Mouse (Mus musculus): ENCODE results near the gene Epha7. TPM values are rescaled to one million over a fixed set of nuclear protein-coding genes. Genes with fewer than 3 reads are reported as not detected.

Gene Epha7
- polyA plus RNA-seq, 1 experiment from 2014 or later, result 10.0 TPM

DNA sequence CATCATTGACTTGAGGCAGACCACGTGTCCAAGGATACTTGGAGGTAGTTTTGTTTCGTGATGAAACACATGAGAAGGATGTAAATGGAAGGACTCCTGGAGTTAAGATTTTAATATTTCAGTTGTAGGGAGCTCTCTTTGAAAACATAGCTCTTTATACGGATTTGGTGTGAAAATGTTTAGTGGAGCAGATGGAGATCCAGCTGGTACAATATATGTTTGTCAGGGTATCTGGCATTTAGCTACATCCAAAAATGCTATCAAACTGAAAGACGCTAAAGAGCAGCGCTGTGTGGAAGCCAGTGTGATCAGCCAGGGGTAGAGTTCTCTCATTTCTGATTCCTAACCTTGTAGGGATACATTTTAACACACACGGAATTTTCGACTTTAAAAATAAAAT, 82.5 kb downstream of the Epha7 start:
- ATAC-seq (replicated peaks; ENCODE audit: low FRiP score, low read depth) (no peak), DNase-seq (ENCODE audit: low spot score) (no peak)
- no peaks in the 10 kb centered on the region for H3K4me1 ChIP-seq (replicated peaks; ENCODE audit: insufficient read depth, low read length)
- WGBS, result 87% methylated on average over 7 of the region's 7 CpGs
- no peak overlapping the region for H3K4me2 ChIP-seq (ENCODE audit: low read length)
- no peaks in the 10 kb centered on the region for H3K27me3 ChIP-seq (ENCODE audit: insufficient read depth, low read length)
- no peaks in the 10 kb centered on the region for H3K9me3 ChIP-seq (replicated peaks; ENCODE audit: low read length)
- TF ChIP-seq CTCF (IDR thresholded peaks at IDR 0.05; ENCODE audit: low read depth), result no peak
- no peaks in the 10 kb centered on the region for H3K36me3 ChIP-seq (ENCODE audit: insufficient read depth, low read length)
- H3K4me3 ChIP-seq (replicated peaks; ENCODE audit: low read depth, low read length), result no peak overlapping the region
- H3K9ac ChIP-seq (ENCODE audit: low read depth, low read length), result no peak overlapping the region
- H3K27ac ChIP-seq, result no peak overlapping the region

DNA sequence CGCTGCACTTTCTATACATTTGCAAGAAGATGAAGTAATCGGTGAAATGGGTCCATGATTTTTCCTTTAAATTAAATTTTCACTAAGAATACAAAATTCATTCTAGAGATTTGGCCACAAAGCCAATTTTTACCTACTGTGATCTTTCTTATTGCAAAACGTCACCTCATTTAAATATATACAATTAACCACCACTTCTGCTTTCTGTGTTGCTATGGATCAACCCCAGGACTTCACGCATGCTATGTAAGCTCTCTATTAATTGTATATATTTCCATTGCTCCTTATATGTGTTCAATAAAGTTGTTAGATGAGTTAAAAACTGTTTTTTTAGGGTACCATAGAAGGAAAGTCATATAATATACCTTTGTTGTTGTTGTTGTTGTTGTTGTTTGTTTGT, 86.4 kb downstream of the Epha7 start:
- 93% methylated on average over 4 of the region's 4 CpGs for WGBS
- no peaks in the 10 kb centered on the region for H3K9me3 ChIP-seq (replicated peaks; ENCODE audit: low read length)
- no peak overlapping the region for H3K9ac ChIP-seq (ENCODE audit: low read depth, low read length)
- no peak for TF ChIP-seq CTCF (IDR thresholded peaks at IDR 0.05; ENCODE audit: low read depth)
- H3K27me3 ChIP-seq (ENCODE audit: insufficient read depth, low read length), result no peaks in the 10 kb centered on the region
- H3K36me3 ChIP-seq (ENCODE audit: insufficient read depth, low read length), result no peaks in the 10 kb centered on the region
- no peak for DNase-seq (ENCODE audit: low spot score)
- no peak overlapping the region for H3K4me3 ChIP-seq (replicated peaks; ENCODE audit: low read depth, low read length)
- H3K27ac ChIP-seq, result no peak overlapping the region
- H3K4me1 ChIP-seq (replicated peaks; ENCODE audit: insufficient read depth, low read length), result no peaks in the 10 kb centered on the region
- no peak for ATAC-seq (replicated peaks; ENCODE audit: low FRiP score, low read depth)
- no peak overlapping the region for H3K4me2 ChIP-seq (ENCODE audit: low read length)

DNA sequence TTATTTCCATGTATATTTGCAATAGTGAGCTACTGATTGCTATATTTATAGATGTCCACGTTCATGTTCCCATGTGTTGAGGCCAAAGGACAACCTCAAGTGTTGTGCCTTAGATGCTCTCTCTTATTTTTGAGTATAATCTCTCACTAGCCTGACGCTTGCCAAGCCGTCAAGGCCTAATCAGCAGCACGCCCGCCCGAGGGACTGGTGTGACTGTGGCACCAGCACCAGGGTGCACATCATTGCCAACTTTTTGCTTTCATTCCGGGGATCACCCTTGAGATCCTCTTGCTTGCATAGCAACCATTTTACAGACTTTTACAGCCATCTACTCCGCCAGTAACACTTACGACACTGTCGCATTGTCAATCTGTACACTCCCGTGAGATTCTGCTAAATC, 86.9 kb downstream of the Epha7 start:
- DNase-seq (ENCODE audit: low spot score) (no peak), ATAC-seq (replicated peaks; ENCODE audit: low FRiP score, low read depth) (no peak)
- no peak overlapping the region for H3K9ac ChIP-seq (ENCODE audit: low read depth, low read length)
- no peak overlapping the region for H3K4me2 ChIP-seq (ENCODE audit: low read length)
- no peaks in the 10 kb centered on the region for H3K36me3 ChIP-seq (ENCODE audit: insufficient read depth, low read length)
- no peak for TF ChIP-seq CTCF (IDR thresholded peaks at IDR 0.05; ENCODE audit: low read depth)
- no peak overlapping the region for H3K27ac ChIP-seq
- WGBS, result 92% methylated on average over 11 of the region's 11 CpGs
- no peaks in the 10 kb centered on the region for H3K4me1 ChIP-seq (replicated peaks; ENCODE audit: insufficient read depth, low read length)
- H3K9me3 ChIP-seq (replicated peaks; ENCODE audit: low read length), result no peaks in the 10 kb centered on the region
- H3K4me3 ChIP-seq (replicated peaks; ENCODE audit: low read depth, low read length), result no peak overlapping the region
- H3K27me3 ChIP-seq (ENCODE audit: insufficient read depth, low read length), result no peaks in the 10 kb centered on the region

DNA sequence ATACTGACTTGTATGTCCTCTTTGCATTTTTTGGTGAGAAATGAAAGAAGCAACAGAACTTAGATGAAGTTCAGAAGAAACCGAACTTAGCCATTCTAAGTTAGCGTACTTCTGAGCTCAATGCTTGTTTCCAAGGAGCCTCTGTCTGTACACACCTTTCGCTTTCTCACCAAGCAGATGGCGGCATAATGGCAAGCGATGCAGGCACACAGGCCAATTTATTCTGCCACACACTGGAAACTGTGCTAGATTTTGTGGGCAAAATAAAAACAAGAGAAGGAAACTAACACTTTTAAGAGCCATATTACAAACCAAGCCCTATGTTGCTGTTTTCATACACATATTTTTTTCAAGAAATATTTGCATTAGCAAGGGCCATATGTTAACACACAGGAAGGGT, 88.6 kb downstream of the Epha7 start:
- Histone ChIP-seq H3K27ac (no peak overlapping the region), H3K27me3 (ENCODE audit: insufficient read depth, low read length) (no peaks in the 10 kb centered on the region), H3K9me3 (replicated peaks; ENCODE audit: low read length) (no peaks in the 10 kb centered on the region), H3K9ac (ENCODE audit: low read depth, low read length) (no peak overlapping the region), H3K36me3 (ENCODE audit: insufficient read depth, low read length) (no peaks in the 10 kb centered on the region), H3K4me1 (replicated peaks; ENCODE audit: insufficient read depth, low read length) (no peaks in the 10 kb centered on the region), H3K4me2 (ENCODE audit: low read length) (no peak overlapping the region), H3K4me3 (replicated peaks; ENCODE audit: low read depth, low read length) (no peak overlapping the region)
- TF ChIP-seq CTCF (IDR thresholded peaks at IDR 0.05; ENCODE audit: low read depth), result no peak
- ATAC-seq (replicated peaks; ENCODE audit: low FRiP score, low read depth) (no peak), DNase-seq (ENCODE audit: low spot score) (no peak)
- WGBS, result 95% methylated on average over 5 of the region's 5 CpGs

DNA sequence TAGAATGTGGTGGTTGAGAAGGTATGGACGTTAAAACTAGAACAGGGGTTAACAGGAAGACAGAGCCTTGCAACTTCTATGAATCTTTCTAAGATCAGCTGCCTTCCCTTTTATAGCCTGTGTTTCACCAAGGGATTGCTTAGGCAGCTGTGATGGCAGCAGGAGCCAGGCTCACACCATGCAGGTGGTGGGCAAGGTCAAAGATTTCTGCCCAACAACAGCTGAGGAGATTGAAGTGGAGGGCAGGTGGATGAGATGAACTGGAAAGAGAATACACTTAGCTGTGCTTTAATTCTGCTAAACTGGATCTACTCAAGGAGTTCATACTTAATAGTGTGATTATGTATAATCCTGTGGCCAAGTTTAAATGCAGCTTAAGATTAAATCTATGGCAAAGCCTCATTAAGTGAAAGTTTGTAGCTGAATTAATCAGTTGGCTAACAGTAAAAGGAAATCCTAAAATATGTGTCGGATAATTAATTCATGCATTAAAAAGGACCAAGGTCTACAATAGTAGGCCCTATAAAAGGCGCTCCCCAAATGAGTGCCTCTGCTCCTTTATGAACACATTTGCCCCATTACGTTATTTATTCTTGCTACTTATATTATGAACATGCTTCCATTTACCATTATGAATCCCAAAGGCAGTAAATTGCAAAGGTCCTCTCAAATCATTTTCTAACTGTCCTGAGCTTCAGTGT, 89.2 kb downstream of the Epha7 start:
- TF ChIP-seq CTCF (IDR thresholded peaks at IDR 0.05; ENCODE audit: low read depth), result no peak
- Histone ChIP-seq H3K27me3 (ENCODE audit: insufficient read depth, low read length) (no peaks in the 10 kb centered on the region), H3K27ac (no peak overlapping the region), H3K4me1 (replicated peaks; ENCODE audit: insufficient read depth, low read length) (no peaks in the 10 kb centered on the region), H3K4me2 (ENCODE audit: low read length) (no peak overlapping the region), H3K36me3 (ENCODE audit: insufficient read depth, low read length) (no peaks in the 10 kb centered on the region), H3K9ac (ENCODE audit: low read depth, low read length) (no peak overlapping the region), H3K9me3 (replicated peaks; ENCODE audit: low read length) (no peaks in the 10 kb centered on the region), H3K4me3 (replicated peaks; ENCODE audit: low read depth, low read length) (no peak overlapping the region)
- DNase-seq (ENCODE audit: low spot score) (no peak), ATAC-seq (replicated peaks; ENCODE audit: low FRiP score, low read depth) (no peak)
- 76% methylated on average over 4 of the region's 4 CpGs for WGBS

GRCm38 (mm10) chr4:28906985-28907384, 94.1 kb downstream of the Epha7 start:
- H3K36me3 ChIP-seq (ENCODE audit: insufficient read depth, low read length), result no peaks in the 10 kb centered on the region
- ATAC-seq (replicated peaks; ENCODE audit: low FRiP score, low read depth) (no peak), DNase-seq (ENCODE audit: low spot score) (no peak)
- H3K27me3 ChIP-seq (ENCODE audit: insufficient read depth, low read length), result no peaks in the 10 kb centered on the region
- H3K27ac ChIP-seq, result no peak overlapping the region
- TF ChIP-seq CTCF (IDR thresholded peaks at IDR 0.05; ENCODE audit: low read depth), result no peak
- H3K9ac ChIP-seq (ENCODE audit: low read depth, low read length), result no peak overlapping the region
- no peak overlapping the region for H3K4me3 ChIP-seq (replicated peaks; ENCODE audit: low read depth, low read length)
- H3K4me2 ChIP-seq (ENCODE audit: low read length), result no peak overlapping the region
- H3K4me1 ChIP-seq (replicated peaks; ENCODE audit: insufficient read depth, low read length), result no peaks in the 10 kb centered on the region
- WGBS, result 93% methylated on average over 2 of the region's 2 CpGs
- H3K9me3 ChIP-seq (replicated peaks; ENCODE audit: low read length), result no peaks in the 10 kb centered on the region

DNA sequence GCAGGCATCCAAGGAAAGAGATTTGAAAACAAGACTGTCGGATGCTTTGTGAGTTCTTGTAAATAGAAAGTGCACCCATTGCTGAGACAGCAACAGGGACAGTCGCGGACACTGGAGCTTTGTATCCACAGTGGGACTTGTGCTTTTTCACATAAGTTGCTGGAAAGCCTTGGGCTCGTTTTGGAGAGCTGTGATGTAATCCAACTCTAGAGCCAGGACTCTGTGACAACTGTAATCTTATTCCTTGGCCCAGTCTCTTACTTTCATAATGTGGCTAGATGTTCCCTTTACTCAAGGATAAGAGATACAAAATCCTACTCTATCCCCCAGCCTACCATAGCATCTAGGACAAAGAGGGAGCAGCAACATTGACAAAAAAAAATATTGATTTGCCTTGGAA, 97.2 kb downstream of the Epha7 start:
- no peak overlapping the region for H3K4me2 ChIP-seq (ENCODE audit: low read length)
- no peak overlapping the region for H3K4me3 ChIP-seq (replicated peaks; ENCODE audit: low read depth, low read length)
- ATAC-seq (replicated peaks; ENCODE audit: low FRiP score, low read depth) (no peak), DNase-seq (ENCODE audit: low spot score) (no peak)
- WGBS, result 72% methylated on average over 4 of the region's 4 CpGs
- no peak for TF ChIP-seq CTCF (IDR thresholded peaks at IDR 0.05; ENCODE audit: low read depth)
- no peak overlapping the region for H3K9ac ChIP-seq (ENCODE audit: low read depth, low read length)
- no peak overlapping the region for H3K27ac ChIP-seq
- H3K4me1 ChIP-seq (replicated peaks; ENCODE audit: insufficient read depth, low read length), result no peaks in the 10 kb centered on the region
- H3K9me3 ChIP-seq (replicated peaks; ENCODE audit: low read length), result no peaks in the 10 kb centered on the region
- H3K36me3 ChIP-seq (ENCODE audit: insufficient read depth, low read length), result no peaks in the 10 kb centered on the region
- no peaks in the 10 kb centered on the region for H3K27me3 ChIP-seq (ENCODE audit: insufficient read depth, low read length)
